Mouse (Mus musculus) ES-E14 (cell line): ENCODE measurements around the gene Fam189a2.

Experiments
- CHD2 ChIP-seq: IDR thresholded peaks from 2 replicates; pipeline ENCODE4 v1.6.1; 2014; ENCODE audit warnings: mild to moderate bottlenecking, low read depth, low read length, inconsistent platforms
- HCFC1 ChIP-seq: IDR thresholded peaks from 2 replicates; pipeline ENCODE4 v1.6.1; 2012; ENCODE audit warnings: low read length, inconsistent platforms, borderline replicate concordance; ENCODE audit not compliant: insufficient read depth
- MAFK ChIP-seq: IDR thresholded peaks from 2 replicates; pipeline ENCODE4 v1.6.1; 2014; ENCODE audit warnings: mild to moderate bottlenecking, low read depth, low read length, inconsistent platforms; ENCODE audit not compliant: insufficient read depth
- ZC3H11A ChIP-seq: IDR thresholded peaks from 2 replicates; pipeline ENCODE4 v1.6.1; 2012; ENCODE audit warnings: low read depth, mild to moderate bottlenecking, inconsistent platforms, low read length, borderline replicate concordance
- ZNF384 ChIP-seq: IDR thresholded peaks from 2 replicates; pipeline ENCODE4 v1.6.1; 2012; ENCODE audit warnings: low read depth, low read length, inconsistent platforms

- no peak for TF ChIP-seq CHD2
- TF ChIP-seq MAFK: no peak
- no peak for TF ChIP-seq ZNF384
- TF ChIP-seq HCFC1: no peak
- no peak for TF ChIP-seq ZC3H11A
Measured at GRCm38 (mm10) chr19:24025876-24026275, 4.9 kb downstream of the Fam189a2 start.
